Mouse (Mus musculus) lung, postnatal 0 days (tissue): ENCODE data around the gene Sumo3. TPM values are rescaled to one million over a fixed set of nuclear protein-coding genes. Genes with fewer than 3 reads are reported as not detected.

Experiments
- ATAC-seq: fragments of 200-750 bp; cut with Nextera tagmentation; 2 replicates; pipeline ENCODE4 v1.8.0; 2017; ENCODE audit warnings: moderate library complexity
- DNase-seq: peaks from one replicate; pipeline ENCODE4 v3.0.0-alpha.2; 2016; ENCODE audit warnings: low spot score
- H3K27ac ChIP-seq: fragments of 300-500 bp; sonication (generic); 2 replicates; pipeline ENCODE4 v1.5.1; 2014; ENCODE audit warnings: antibody characterized with exemption, mild to moderate bottlenecking, low read length, mixed read lengths
- H3K27me3 ChIP-seq: fragments of 300-500 bp; sonication (generic); replicated peaks from 2 replicates; pipeline ENCODE4 v1.6.1; 2014; ENCODE audit warnings: low read length, mixed read lengths; ENCODE audit not compliant: insufficient read depth
- H3K36me3 ChIP-seq: fragments of 300-500 bp; sonication (generic); 2 replicates; pipeline ENCODE4 v1.6.1; 2014; ENCODE audit warnings: low read length, mixed read lengths; ENCODE audit not compliant: insufficient read depth
- H3K4me1 ChIP-seq: fragments of 300-500 bp; sonication (generic); 2 replicates; pipeline ENCODE4 v1.6.1; 2014; ENCODE audit warnings: antibody characterized with exemption, low read depth, low read length, mixed read lengths; ENCODE audit not compliant: insufficient read depth
- H3K4me2 ChIP-seq: fragments of 300-500 bp; sonication (generic); replicated peaks from 2 replicates; pipeline ENCODE4 v1.6.1; 2014; ENCODE audit warnings: low read depth, mild to moderate bottlenecking, low read length, moderate library complexity, mixed read lengths
- H3K4me3 ChIP-seq: fragments of 300-500 bp; sonication (generic); 2 replicates; pipeline ENCODE4 v1.5.1; 2014; ENCODE audit warnings: low read depth, low read length
- H3K9ac ChIP-seq: fragments of 300-500 bp; sonication (generic); replicated peaks from 2 replicates; pipeline ENCODE4 v1.6.1; 2014; ENCODE audit warnings: low read depth, mild to moderate bottlenecking
- H3K9me3 ChIP-seq: fragments of 300-500 bp; sonication (generic); 2 replicates; pipeline ENCODE4 v1.6.1; 2016; ENCODE audit warnings: low read length, mixed read lengths
- CTCF ChIP-seq: IDR thresholded peaks from 2 replicates; pipeline ENCODE4 v1.5.1; 2016; ENCODE audit warnings: antibody characterized with exemption, mild to moderate bottlenecking
- EP300 ChIP-seq: IDR thresholded peaks from 2 replicates; pipeline ENCODE4 v1.6.1; 2016; ENCODE audit warnings: antibody characterized with exemption, mild to moderate bottlenecking, control low read depth
- WGBS: fragments of 180-500 bp; shearing (Covaris S2); extraction: QIAGEN DNeasy Blood & Tissue Kit; methylation state at CpG from one replicate; pipeline ENCODE4 v1.1.7; 2014; 5-methylcytosine and 5-hydroxymethylcytosine counted together
- polyA plus RNA-seq: library from polyadenylated mRNA; unstranded; fragments of >200 nt; fragmentation: Nextera tagmentation; extraction: Ambion mirVana; gene quantifications from 2 replicates; pipeline ENCODE4 v1.2.1, GENCODE M21; 2015

Gene Sumo3
- polyA plus RNA-seq, 1 experiment from 2014 or later, result 209 TPM

GRCm38 (mm10) chr10:77626036-77626435 is 20.1 kb downstream of the Sumo3 start:
- DNase-seq (peak; percentile 77), ATAC-seq (no peak)
- H3K4me1 ChIP-seq, result peaks cover 41% of the 10 kb centered on the region
- no peaks in the 10 kb centered on the region for H3K27me3 ChIP-seq
- H3K9ac ChIP-seq, result no peak overlapping the region
- H3K4me2 ChIP-seq, result no peak overlapping the region
- H3K27ac ChIP-seq, result peak overlapping the region; percentile 69
- no peaks in the 10 kb centered on the region for H3K9me3 ChIP-seq
- H3K36me3 ChIP-seq, result no peaks in the 10 kb centered on the region
- no peak overlapping the region for H3K4me3 ChIP-seq
- 65% methylated on average over 7 of the region's 7 CpGs for WGBS
- no peak for TF ChIP-seq CTCF
- TF ChIP-seq EP300, result 0 out of 2 replicates have a peak, but pooled peaks have one; percentile 8

GRCm38 (mm10) chr10:77626591-77626990 is 20.7 kb downstream of the Sumo3 start:
- H3K27ac ChIP-seq, result peak overlapping the region; percentile 69
- ATAC-seq, result no peak
- no peak overlapping the region for H3K4me3 ChIP-seq
- no peak overlapping the region for H3K4me2 ChIP-seq
- no peaks in the 10 kb centered on the region for H3K27me3 ChIP-seq
- no peaks in the 10 kb centered on the region for H3K9me3 ChIP-seq
- TF ChIP-seq EP300, result no peak
- TF ChIP-seq CTCF, result no peak
- DNase-seq, result peak; percentile 50
- no peaks in the 10 kb centered on the region for H3K36me3 ChIP-seq
- 40% methylated on average over 7 of the region's 7 CpGs for WGBS
- peaks cover 37% of the 10 kb centered on the region for H3K4me1 ChIP-seq
- no peak overlapping the region for H3K9ac ChIP-seq

- no peak for TF ChIP-seq EP300
- TF ChIP-seq CTCF, result peak; percentile 99
- Histone ChIP-seq H3K9me3 (no peaks in the 10 kb centered on the region), H3K4me1 (peaks cover 34% of the 10 kb centered on the region), H3K4me3 (no peak overlapping the region), H3K4me2 (no peak overlapping the region), H3K27ac (no peak overlapping the region), H3K9ac (no peak overlapping the region), H3K36me3 (0 out of 2 replicates have a peak, but pooled peaks cover under 1% of the 10 kb centered on the region), H3K27me3 (no peaks in the 10 kb centered on the region)
- WGBS, result 35% methylated on average over 2 of the region's 2 CpGs
- DNase-seq (peak; percentile 83), ATAC-seq (peak; percentile 48)
These were observed 21.6 kb downstream of the Sumo3 start for GRCm38 (mm10) chr10:77627497-77627896.

- no peaks in the 10 kb centered on the region for H3K9me3 ChIP-seq
- ATAC-seq (no peak), DNase-seq (no peak)
- H3K36me3 ChIP-seq, result peaks cover 9% of the 10 kb centered on the region; the same call in 1 of the 2 replicates
- H3K27ac ChIP-seq, result no peak overlapping the region
- no peak for TF ChIP-seq CTCF
- no peak for TF ChIP-seq EP300
- peaks cover 25% of the 10 kb centered on the region for H3K4me1 ChIP-seq
- 74% methylated on average over 3 of the region's 3 CpGs for WGBS
- no peak overlapping the region for H3K4me3 ChIP-seq
- H3K4me2 ChIP-seq, result no peak overlapping the region
- H3K27me3 ChIP-seq, result no peaks in the 10 kb centered on the region
- H3K9ac ChIP-seq, result no peak overlapping the region
These were observed 23.3 kb downstream of the Sumo3 start for GRCm38 (mm10) chr10:77629163-77629562.

- peaks cover 17% of the 10 kb centered on the region for H3K4me1 ChIP-seq
- no peak overlapping the region for H3K9ac ChIP-seq
- no peaks in the 10 kb centered on the region for H3K27me3 ChIP-seq
- H3K4me3 ChIP-seq, result no peak overlapping the region
- no peak for ATAC-seq
- no peak overlapping the region for H3K27ac ChIP-seq
- no peak for DNase-seq
- TF ChIP-seq CTCF (peak; percentile 49), EP300 (no peak)
- H3K36me3 ChIP-seq, result peaks cover 9% of the 10 kb centered on the region; the same call in 1 of the 2 replicates
- H3K9me3 ChIP-seq, result no peaks in the 10 kb centered on the region
- WGBS, result 95% methylated on average over 1 of the region's 1 CpGs
- H3K4me2 ChIP-seq, result no peak overlapping the region
These were observed 24.1 kb downstream of the Sumo3 start for GRCm38 (mm10) chr10:77629970-77630369.

- H3K27ac ChIP-seq, result no peak overlapping the region
- ATAC-seq (no peak), DNase-seq (no peak)
- H3K27me3 ChIP-seq, result no peaks in the 10 kb centered on the region
- no peaks in the 10 kb centered on the region for H3K9me3 ChIP-seq
- H3K9ac ChIP-seq, result no peak overlapping the region
- no peak overlapping the region for H3K4me3 ChIP-seq
- H3K36me3 ChIP-seq, result peaks cover 21% of the 10 kb centered on the region; the same call in 1 of the 2 replicates
- H3K4me1 ChIP-seq, result peaks cover 7% of the 10 kb centered on the region; the same call in 1 of the 2 replicates
- TF ChIP-seq CTCF (no peak), EP300 (no peak)
- WGBS, result 59% methylated on average over 6 of the region's 6 CpGs
- H3K4me2 ChIP-seq, result no peak overlapping the region
These were observed 28.1 kb downstream of the Sumo3 start for GRCm38 (mm10) chr10:77634016-77634415.
